Mouse (Mus musculus) megakaryocyte, embryonic 14.5 days (primary cell): ENCODE data around the gene Ctcfl.

Source experiments
- FLI1 ChIP-seq: IDR thresholded peaks from 2 replicates; pipeline ENCODE4 v1.6.1; 2012; ENCODE audit warnings: low read length, inconsistent platforms, mixed read lengths
- GATA1 ChIP-seq: IDR thresholded peaks from 3 replicates; pipeline ENCODE4 v1.6.1; 2012; ENCODE audit warnings: mixed read lengths, low read length, inconsistent platforms, borderline replicate concordance

GRCm38 (mm10) chr2:173165357-173165756 lies 46.0 kb upstream of the Ctcfl start:
- TF ChIP-seq GATA1: no peak
- TF ChIP-seq FLI1: no peak
